Mouse (Mus musculus) intestine, embryonic 14.5 days (tissue): ENCODE measurements around the gene Toe1. TPM values are rescaled to one million over a fixed set of nuclear protein-coding genes. Genes with fewer than 3 reads are reported as not detected.
"Not testable (repeated sequence)": the region's sequence is repeated elsewhere in the genome, so short reads cannot be mapped to it uniquely, and the experiment has no call there.

Experiments used
- ATAC-seq: fragments of 200-750 bp; cut with Nextera tagmentation; replicated peaks from 2 replicates; pipeline ENCODE4 v1.8.0; 2017; ENCODE audit warnings: low read depth, moderate number of reproducible peaks, moderate TSS enrichment, moderate library complexity; ENCODE audit not compliant: low FRiP score, low TSS enrichment
- DNase-seq: peaks from one replicate; pipeline ENCODE4 v3.0.0-alpha.2; 2018; ENCODE audit warnings: low spot score
- H3K27ac ChIP-seq: fragments of 300-500 bp; sonication (generic); 2 replicates; pipeline ENCODE4 v1.5.1; 2014; ENCODE audit warnings: low read depth, mild to moderate bottlenecking, control low read depth
- H3K27me3 ChIP-seq: fragments of 300-500 bp; sonication (generic); replicated peaks from 2 replicates; pipeline ENCODE4 v1.6.1; 2014; ENCODE audit warnings: low read length, control low read depth; ENCODE audit not compliant: control insufficient read depth, insufficient read depth
- H3K36me3 ChIP-seq: fragments of 300-500 bp; sonication (generic); 2 replicates; pipeline ENCODE4 v1.6.1; 2014; ENCODE audit warnings: low read length, control low read depth; ENCODE audit not compliant: control insufficient read depth, insufficient read depth
- H3K4me1 ChIP-seq: fragments of 300-500 bp; sonication (generic); replicated peaks from 2 replicates; pipeline ENCODE4 v1.6.1; 2014; ENCODE audit warnings: low read length, control low read depth, mixed read lengths; ENCODE audit not compliant: control insufficient read depth, insufficient read depth
- H3K4me2 ChIP-seq: fragments of 300-500 bp; sonication (generic); 2 replicates; pipeline ENCODE4 v1.6.1; 2014; ENCODE audit warnings: low read length
- H3K4me3 ChIP-seq: fragments of 300-500 bp; sonication (generic); 2 replicates; pipeline ENCODE4 v1.5.1; 2014; ENCODE audit warnings: low read depth, low read length, control low read depth, mixed read lengths
- H3K9ac ChIP-seq: fragments of 300-500 bp; sonication (generic); 2 replicates; pipeline ENCODE4 v1.6.1; 2014; ENCODE audit warnings: mild to moderate bottlenecking, low read length
- H3K9me3 ChIP-seq: fragments of 300-500 bp; sonication (generic); 2 replicates; pipeline ENCODE4 v1.6.1; 2016; ENCODE audit warnings: low read length, control low read depth; ENCODE audit not compliant: control insufficient read depth
- WGBS: fragments of 180-500 bp; shearing (Covaris S2); extraction: QIAGEN DNeasy Blood & Tissue Kit; methylation state at CpG from one replicate; pipeline ENCODE4 v1.1.7; 2014; 5-methylcytosine and 5-hydroxymethylcytosine counted together
- polyA plus RNA-seq: library from polyadenylated mRNA; unstranded; fragments of >200 nt; fragmentation: Nextera tagmentation; extraction: Ambion mirVana; gene quantifications from 2 replicates; pipeline ENCODE4 v1.2.1, GENCODE M21; 2014

Toe1 gene
- 31.7 and 34.7 TPM in 2 replicates for polyA plus RNA-seq

GRCm38 (mm10) chr4:116807197-116808129 lies at the start of gene Toe1, which contains the start of gene Mutyh:
Toe1 (minus strand) TSS chr4:116807640.
Mutyh (plus strand) TSS chr4:116807723.
- Histone ChIP-seq H3K36me3 (peaks cover 36% of the 10 kb centered on the region), H3K27ac (peak within 1 kb of the TSS; percentile 84), H3K9ac (peak within 1 kb of the TSS; percentile 68), H3K4me2 (peak within 1 kb of the TSS; percentile 64), H3K4me1 (peaks cover 5% of the 10 kb centered on the region), H3K4me3 (peak within 1 kb of the TSS; percentile 82), H3K9me3 (no peaks in the 10 kb centered on the region), H3K27me3 (no peaks in the 10 kb centered on the region)
- DNase-seq (peak; percentile 97), ATAC-seq (peak; percentile 97)
- under 1% methylated on average over 58 of the region's 58 CpGs for WGBS

DNA sequence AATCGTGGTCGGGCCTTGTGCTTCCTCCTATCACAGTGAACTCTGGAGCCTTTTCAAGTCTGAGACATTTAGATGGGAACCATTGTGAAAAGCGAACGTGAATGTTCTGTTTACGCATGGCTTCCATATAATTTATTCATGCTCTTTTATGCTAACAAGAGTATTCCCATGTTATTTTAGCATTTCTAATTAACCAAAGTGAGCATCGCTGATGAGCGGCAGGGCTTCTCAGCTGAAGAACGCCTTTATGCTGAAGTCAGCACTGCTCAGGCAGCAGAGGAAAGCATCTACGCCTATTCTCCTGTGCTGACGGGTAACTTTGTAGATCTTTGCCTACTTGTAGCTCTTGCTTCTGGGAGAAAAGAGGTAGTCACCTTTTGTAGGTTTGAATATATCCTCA lies 49.8 kb upstream of the Toe1 start:
- Histone ChIP-seq H3K27me3 (no peaks in the 10 kb centered on the region), H3K4me2 (no peak overlapping the region), H3K36me3 (no peaks in the 10 kb centered on the region), H3K4me1 (no peaks in the 10 kb centered on the region), H3K27ac (no peak overlapping the region), H3K9me3 (no peaks in the 10 kb centered on the region), H3K4me3 (no peak overlapping the region), H3K9ac (no peak overlapping the region)
- DNase-seq: no peak
- ATAC-seq: no peak
- WGBS: 91% methylated on average over 10 of the region's 10 CpGs

DNA sequence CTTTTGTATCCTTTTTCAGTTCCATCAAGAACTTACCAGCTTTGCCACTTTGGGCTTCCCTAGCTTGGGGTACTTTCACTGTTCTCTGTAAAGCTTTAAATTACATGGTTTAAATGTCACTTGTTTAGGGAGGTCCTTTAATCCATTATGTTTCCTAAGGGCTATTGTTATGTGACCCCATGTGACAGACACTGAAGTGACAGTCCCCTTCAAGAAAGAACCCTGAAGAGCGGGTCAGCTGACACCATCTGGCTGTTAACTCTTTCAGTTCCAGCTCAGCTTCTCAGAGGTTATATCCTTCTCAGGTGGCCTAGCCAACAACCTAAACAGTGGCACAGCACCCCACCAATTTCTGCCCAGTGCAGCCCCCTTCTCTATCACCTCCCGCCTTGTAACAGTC lies 46.8 kb upstream of the Toe1 start:
- Histone ChIP-seq H3K9ac (no peak overlapping the region), H3K27ac (no peak overlapping the region), H3K4me3 (no peak overlapping the region), H3K4me1 (no peaks in the 10 kb centered on the region), H3K36me3 (no peaks in the 10 kb centered on the region), H3K9me3 (no peaks in the 10 kb centered on the region), H3K4me2 (no peak overlapping the region), H3K27me3 (no peaks in the 10 kb centered on the region)
- ATAC-seq: no peak
- 22% methylated on average over 2 of the region's 2 CpGs for WGBS
- DNase-seq: no peak

GRCm38 (mm10) chr4:116849901-116850300 lies 42.5 kb upstream of the Toe1 start:
- no peaks in the 10 kb centered on the region for H3K36me3 ChIP-seq
- H3K4me1 ChIP-seq: no peaks in the 10 kb centered on the region
- 84% methylated on average over 3 of the region's 3 CpGs for WGBS
- no peak overlapping the region for H3K4me3 ChIP-seq
- H3K27ac ChIP-seq: no peak overlapping the region
- H3K9ac ChIP-seq: no peak overlapping the region
- H3K9me3 ChIP-seq: no peaks in the 10 kb centered on the region
- no peak overlapping the region for H3K4me2 ChIP-seq
- no peaks in the 10 kb centered on the region for H3K27me3 ChIP-seq
- ATAC-seq (no peak), DNase-seq (no peak)

GRCm38 (mm10) chr4:116844324-116844723 lies 36.9 kb upstream of the Toe1 start:
- Histone ChIP-seq H3K9ac (no peak overlapping the region), H3K4me2 (no peak overlapping the region), H3K4me1 (no peaks in the 10 kb centered on the region), H3K27ac (no peak overlapping the region), H3K4me3 (no peak overlapping the region), H3K27me3 (peaks cover 6% of the 10 kb centered on the region; the same call in 1 of the 2 replicates), H3K9me3 (no peaks in the 10 kb centered on the region), H3K36me3 (no peaks in the 10 kb centered on the region)
- no peak for DNase-seq
- 97% methylated on average over 3 of the region's 3 CpGs for WGBS
- no peak for ATAC-seq

DNA sequence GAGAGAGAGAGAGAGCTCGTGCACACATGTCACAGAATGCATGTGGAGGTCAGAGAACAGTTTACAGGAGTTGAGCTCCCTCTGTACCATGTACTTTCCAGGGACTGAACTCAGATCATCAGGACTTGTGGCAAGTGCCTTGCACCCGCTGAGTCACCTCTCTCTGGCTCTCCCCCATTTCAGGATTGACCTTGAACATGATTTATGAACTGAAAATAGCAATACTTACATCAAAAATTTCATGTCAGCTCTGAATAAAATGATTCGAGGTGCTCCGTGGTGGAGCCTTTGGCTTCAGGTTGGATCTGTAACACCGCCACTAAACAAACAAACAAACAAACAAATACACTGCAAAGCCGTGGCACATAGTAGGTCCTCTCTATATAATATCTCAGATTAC lies 33.4 kb upstream of the Toe1 start:
- no peaks in the 10 kb centered on the region for H3K36me3 ChIP-seq
- no peak for DNase-seq
- 83% methylated on average over 6 of the region's 6 CpGs for WGBS
- no peak overlapping the region for H3K9ac ChIP-seq
- no peak for ATAC-seq
- H3K9me3 ChIP-seq: no peaks in the 10 kb centered on the region
- no peak overlapping the region for H3K4me2 ChIP-seq
- H3K27ac ChIP-seq: no peak overlapping the region
- no peaks in the 10 kb centered on the region for H3K4me1 ChIP-seq
- no peak overlapping the region for H3K4me3 ChIP-seq
- peaks cover 7% of the 10 kb centered on the region; the same call in 1 of the 2 replicates for H3K27me3 ChIP-seq

GRCm38 (mm10) chr4:116840096-116840495 lies 32.7 kb upstream of the Toe1 start:
- not testable (repeated sequence) for H3K36me3 ChIP-seq, H3K27me3 ChIP-seq, DNase-seq, ATAC-seq, H3K4me1 ChIP-seq, H3K9me3 ChIP-seq, H3K27ac ChIP-seq, H3K9ac ChIP-seq, H3K4me3 ChIP-seq, H3K4me2 ChIP-seq
- WGBS: 12% methylated on average over 19 of the region's 29 CpGs

DNA sequence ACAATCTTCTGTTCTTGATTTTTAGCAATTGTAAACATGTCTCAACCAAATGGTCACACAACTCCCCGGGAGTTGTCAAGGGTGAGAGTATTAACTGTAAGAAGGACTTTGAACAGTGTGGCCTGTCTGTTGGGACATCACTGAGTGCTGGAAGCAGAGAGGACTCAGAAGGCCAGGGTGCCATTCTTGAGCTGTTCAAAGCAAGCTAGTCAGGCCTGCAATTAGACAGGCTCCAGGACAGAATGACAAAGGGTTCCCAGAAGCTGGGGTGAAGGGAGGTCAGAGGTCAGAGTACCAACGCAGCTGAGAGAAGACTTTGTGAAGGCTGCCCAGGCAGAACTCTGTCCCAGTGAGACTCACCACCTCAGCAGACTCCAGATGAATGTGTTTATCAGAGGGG lies 31.6 kb upstream of the Toe1 start:
- H3K27ac ChIP-seq: no peak overlapping the region
- DNase-seq (no peak), ATAC-seq (no peak)
- no peak overlapping the region for H3K4me3 ChIP-seq
- no peak overlapping the region for H3K9ac ChIP-seq
- H3K4me2 ChIP-seq: no peak overlapping the region
- H3K9me3 ChIP-seq: no peaks in the 10 kb centered on the region
- no peaks in the 10 kb centered on the region for H3K36me3 ChIP-seq
- H3K4me1 ChIP-seq: no peaks in the 10 kb centered on the region
- WGBS: 21% methylated on average over 2 of the region's 2 CpGs
- H3K27me3 ChIP-seq: peaks cover 7% of the 10 kb centered on the region; the same call in 1 of the 2 replicates

DNA sequence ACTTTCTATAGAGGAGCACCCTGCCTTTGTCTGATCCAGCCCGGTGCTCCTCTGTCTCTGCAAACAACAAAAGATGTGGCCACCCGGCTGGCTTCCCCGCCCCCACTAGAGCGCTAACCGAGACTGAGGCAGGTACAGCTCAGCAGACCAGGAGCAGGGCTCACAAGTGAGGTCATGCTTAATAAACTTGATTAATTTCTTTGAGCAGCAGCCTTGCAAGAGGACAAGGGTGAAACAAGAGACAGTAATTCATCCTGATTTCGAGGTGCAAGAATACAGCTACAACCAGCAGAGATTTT lies 22.6 kb upstream of the Toe1 start:
- H3K9ac ChIP-seq: no peak overlapping the region
- H3K27me3 ChIP-seq: no peaks in the 10 kb centered on the region
- H3K9me3 ChIP-seq: no peaks in the 10 kb centered on the region
- no peak overlapping the region for H3K4me3 ChIP-seq
- no peak overlapping the region for H3K27ac ChIP-seq
- WGBS: 22% methylated on average over 6 of the region's 6 CpGs
- H3K4me2 ChIP-seq: no peak overlapping the region
- DNase-seq (no peak), ATAC-seq (no peak)
- H3K36me3 ChIP-seq: no peaks in the 10 kb centered on the region
- H3K4me1 ChIP-seq: peaks cover 4% of the 10 kb centered on the region; the same call in 1 of the 2 replicates
